Mouse (Mus musculus) CH12.LX (cell line): ENCODE results near the gene C9orf72.
A peak's percentile ranks its signal among the peaks of the same experiment; 100 is the strongest.

Experiments used
- CTCF ChIP-seq, 2 experiments: IDR thresholded peaks in 1 of 2; conservative IDR thresholded peaks in 1 of 2; 2 replicates each; pipeline ENCODE4 v1.5.1; 2011 to 2012; ENCODE audit warnings: low read depth in 2 of 2, low read length in 2 of 2, improper control_type of control experiment in 1 of 2, inconsistent platforms in 1 of 2, mild to moderate bottlenecking in 1 of 2, moderate library complexity in 1 of 2
- ELF1 ChIP-seq: IDR thresholded peaks from 2 replicates; pipeline ENCODE4 v1.6.1; 2014; ENCODE audit warnings: low read depth, mild to moderate bottlenecking, inconsistent platforms, low read length, improper control_type of control experiment
- IRF4 ChIP-seq: IDR thresholded peaks from 2 replicates; pipeline ENCODE4 v1.6.1; 2014; ENCODE audit warnings: low read depth, mild to moderate bottlenecking, inconsistent platforms, low read length, improper control_type of control experiment
- MAFK ChIP-seq: IDR thresholded peaks from 2 replicates; pipeline ENCODE4 v1.6.1; 2011; ENCODE audit warnings: low read length, improper control_type of control experiment; ENCODE audit not compliant: insufficient replicate concordance
- POLR2A ChIP-seq: IDR thresholded peaks from 2 replicates; pipeline ENCODE4 v1.6.1; 2011; ENCODE audit warnings: low read depth, mild to moderate bottlenecking, improper control_type of control experiment, low read length
- POLR2AphosphoS2 ChIP-seq: IDR thresholded peaks from 2 replicates; pipeline ENCODE4 v1.6.1; 2011; ENCODE audit warnings: low read depth, low read length, improper control_type of control experiment
- RCOR1 ChIP-seq: conservative IDR thresholded peaks from 2 replicates; pipeline ENCODE4 v1.6.1; 2012; ENCODE audit warnings: low read depth, mild to moderate bottlenecking, inconsistent platforms, low read length, improper control_type of control experiment
- UBTF ChIP-seq: IDR thresholded peaks from 2 replicates; pipeline ENCODE4 v1.6.1; 2012; ENCODE audit warnings: low read depth, mild to moderate bottlenecking, inconsistent platforms, low read length, improper control_type of control experiment, moderate library complexity
- USF1 ChIP-seq: IDR thresholded peaks from 2 replicates; pipeline ENCODE4 v1.6.1; 2014; ENCODE audit warnings: low read depth, mild to moderate bottlenecking, inconsistent platforms, low read length, improper control_type of control experiment
- USF2 ChIP-seq: conservative IDR thresholded peaks from 2 replicates; pipeline ENCODE4 v1.6.1; 2011; ENCODE audit warnings: low read depth, low read length, improper control_type of control experiment
- ZC3H11A ChIP-seq: IDR thresholded peaks from 2 replicates; pipeline ENCODE4 v1.6.1; 2012; ENCODE audit warnings: low read depth, mild to moderate bottlenecking, inconsistent platforms, low read length, improper control_type of control experiment
- ZKSCAN1 ChIP-seq: IDR thresholded peaks from 2 replicates; pipeline ENCODE4 v1.6.1; 2012; ENCODE audit warnings: low read depth, inconsistent platforms, low read length, improper control_type of control experiment, borderline replicate concordance

GRCm38 (mm10) chr4:35221903-35222302 is 4.1 kb downstream of the C9orf72 start:
- TF ChIP-seq POLR2AphosphoS2 = no peak
- no peak for TF ChIP-seq ZC3H11A
- TF ChIP-seq POLR2A = no peak
- peak in 1 of 2 experiments; percentile 15; a peak in 1 of 4 replicates for TF ChIP-seq CTCF (conservative IDR thresholded peaks at IDR 0.05 in 1 of 2, IDR thresholded peaks at IDR 0.05 in 1 of 2; ENCODE audit: low read depth in 2 of 2, low read length in 2 of 2)
- no peak for TF ChIP-seq MAFK
- no peak for TF ChIP-seq ZKSCAN1
- peak; percentile 47; the same call in 1 of the 2 replicates for TF ChIP-seq IRF4
- TF ChIP-seq RCOR1 = 0 out of 2 replicates have a peak, but pooled peaks have one; percentile 21
- TF ChIP-seq UBTF = no peak
- TF ChIP-seq USF1 = no peak
- TF ChIP-seq ELF1 = no peak
- TF ChIP-seq USF2 = no peak
